Mouse (Mus musculus) heart, adult 8-10 months (tissue): ENCODE results near the gene Mkrn2. TPM values are rescaled to one million over a fixed set of nuclear protein-coding genes. Genes with fewer than 3 reads are reported as not detected.
"Not testable (repeated sequence)": the region's sequence is repeated elsewhere in the genome, so short reads cannot be mapped to it uniquely, and the experiment has no call there.

Source experiments
- DNase-seq: peaks from one replicate; pipeline ENCODE4 v3.0.0; 2022; ENCODE audit warnings: low spot score
- total RNA-seq, 4 experiments: library from RNA; stranded (reverse); gene quantifications; 2 replicates each; pipeline ENCODE4 v1.2.4; 2022

Mkrn2 gene
- total RNA-seq, 4 experiments from 2014 or later = 35.2 to 42.7 (median 39.5) TPM

- no peak for DNase-seq
Observed at GRCm38 (mm10) chr6:115607429-115607828, 5.7 kb downstream of the Mkrn2 start.

- no peak for DNase-seq
Observed at GRCm38 (mm10) chr6:115609121-115609520, 7.4 kb downstream of the Mkrn2 start.

- DNase-seq = no peak
Observed at GRCm38 (mm10) chr6:115610301-115610700, 8.6 kb downstream of the Mkrn2 start.

GRCm38 (mm10) chr6:115613793-115614192 lies 12.1 kb downstream of the Mkrn2 start:
- no peak for DNase-seq

GRCm38 (mm10) chr6:115615983-115616382 lies 14.3 kb downstream of the Mkrn2 start:
- DNase-seq = no peak

- peak; percentile 46 for DNase-seq
Observed at GRCm38 (mm10) chr6:115619818-115620217, 18.1 kb downstream of the Mkrn2 start.

GRCm38 (mm10) chr6:115620942-115621341 lies 19.2 kb downstream of the Mkrn2 start:
- DNase-seq = no peak

- DNase-seq = no peak
Observed at GRCm38 (mm10) chr6:115626121-115626520, 24.4 kb downstream of the Mkrn2 start.

GRCm38 (mm10) chr6:115631056-115631795 lies 29.5 kb downstream of the Mkrn2 start:
- DNase-seq = no peak

GRCm38 (mm10) chr6:115634015-115634414 lies 32.3 kb downstream of the Mkrn2 start:
- DNase-seq = no peak

GRCm38 (mm10) chr6:115638188-115638587 lies 36.5 kb downstream of the Mkrn2 start:
- DNase-seq = not testable (repeated sequence)

GRCm38 (mm10) chr6:115643315-115643714 lies 41.6 kb downstream of the Mkrn2 start:
- DNase-seq = no peak

GRCm38 (mm10) chr6:115649792-115650365 lies 48.2 kb downstream of the Mkrn2 start:
- DNase-seq = no peak

- no peak for DNase-seq
Observed at GRCm38 (mm10) chr6:115650476-115651427, 49.0 kb downstream of the Mkrn2 start.

GRCm38 (mm10) chr6:115651719-115652118 lies 50.0 kb downstream of the Mkrn2 start:
- DNase-seq = no peak

GRCm38 (mm10) chr6:115653939-115654338 lies 52.2 kb downstream of the Mkrn2 start:
- DNase-seq = no peak

GRCm38 (mm10) chr6:115658802-115659201 lies 57.1 kb downstream of the Mkrn2 start:
- DNase-seq = no peak

- DNase-seq = no peak
Observed at GRCm38 (mm10) chr6:115664268-115664667, 62.6 kb downstream of the Mkrn2 start.

- peak; percentile 31 for DNase-seq
Observed at GRCm38 (mm10) chr6:115666641-115667040, 64.9 kb downstream of the Mkrn2 start.
